In genomic region chr16:21641944-21642343, GRCm38 (mm10) we compare ENCODE assay signal across 8 mouse cellular contexts. TPM values are rescaled to one million over a fixed set of nuclear protein-coding genes. Genes with fewer than 3 reads are reported as not detected.
DNase-seq lines count a peak whose midpoint lies in the region; ATAC-seq and TF ChIP-seq lines count a peak whose summit lies in the region.

No protein-coding gene starts in this region.

- H3K36me3 ChIP-seq in forebrain, embryonic 11.5 days (ENCODE audit: control insufficient read depth, insufficient read depth, low read length) = no peaks in the 10 kb centered on the region
- H3K36me3 ChIP-seq in forebrain, embryonic 15.5 days = 0 out of 2 replicates have a peak, but pooled peaks cover 3% of the 10 kb centered on the region
- H3K36me3 ChIP-seq in kidney, postnatal 0 days (ENCODE audit: insufficient read depth, low read length) = no peaks in the 10 kb centered on the region
- H3K36me3 ChIP-seq in megakaryocyte, embryonic 14.5 days (replicated peaks; ENCODE audit: low read length) = peaks cover 76% of the 10 kb centered on the region

- TF ChIP-seq CTCF in kidney, postnatal 0 days (IDR thresholded peaks at IDR 0.05; ENCODE audit: low read depth) = no peak

- 0 out of 2 replicates have a peak overlapping the region, but pooled peaks have one; percentile 15 for H3K27ac ChIP-seq in forebrain, embryonic 11.5 days (ENCODE audit: low read depth, low read length)
- no peak overlapping the region for H3K27ac ChIP-seq in forebrain, embryonic 15.5 days (replicated peaks)
- H3K27ac ChIP-seq in kidney, postnatal 0 days = peak overlapping the region; percentile 75

- H3K4me1 ChIP-seq in forebrain, embryonic 11.5 days (replicated peaks; ENCODE audit: control insufficient read depth, insufficient read depth, low read length) = no peaks in the 10 kb centered on the region
- peaks cover 6% of the 10 kb centered on the region for H3K4me1 ChIP-seq in forebrain, embryonic 15.5 days
- peaks cover 3% of the 10 kb centered on the region; the same call in 1 of the 2 replicates for H3K4me1 ChIP-seq in kidney, postnatal 0 days (replicated peaks; ENCODE audit: insufficient read depth, low read length)
- peaks cover 75% of the 10 kb centered on the region for H3K4me1 ChIP-seq in megakaryocyte, embryonic 14.5 days

- 80% methylated on average over 3 of the region's 3 CpGs for WGBS in forebrain, embryonic 11.5 days
- WGBS in forebrain, embryonic 15.5 days = 84% methylated on average over 3 of the region's 3 CpGs
- WGBS in kidney, postnatal 0 days = 65% methylated on average over 3 of the region's 3 CpGs

- no peaks in the 10 kb centered on the region for H3K27me3 ChIP-seq in forebrain, embryonic 11.5 days (ENCODE audit: control insufficient read depth, insufficient read depth, low read length)
- no peaks in the 10 kb centered on the region for H3K27me3 ChIP-seq in forebrain, embryonic 15.5 days
- H3K27me3 ChIP-seq in kidney, postnatal 0 days (ENCODE audit: insufficient read depth, low read length) = no peaks in the 10 kb centered on the region
- H3K27me3 ChIP-seq in megakaryocyte, embryonic 14.5 days (replicated peaks) = no peaks in the 10 kb centered on the region

- no peak for ATAC-seq in forebrain, embryonic 11.5 days (replicated peaks; ENCODE audit: low FRiP score)
- no peak for ATAC-seq in forebrain, embryonic 15.5 days (replicated peaks)
- ATAC-seq in kidney, postnatal 0 days (replicated peaks; ENCODE audit: low FRiP score, low read depth) = no peak

- H3K9me3 ChIP-seq in forebrain, embryonic 11.5 days (ENCODE audit: control insufficient read depth, low read length) = no peaks in the 10 kb centered on the region
- no peaks in the 10 kb centered on the region for H3K9me3 ChIP-seq in forebrain, embryonic 15.5 days
- H3K9me3 ChIP-seq in kidney, postnatal 0 days (replicated peaks; ENCODE audit: low read length) = no peaks in the 10 kb centered on the region
- H3K9me3 ChIP-seq in megakaryocyte, embryonic 14.5 days = no peaks in the 10 kb centered on the region

- no peak overlapping the region for H3K4me3 ChIP-seq in forebrain, embryonic 11.5 days (ENCODE audit: low read depth, low read length)
- H3K4me3 ChIP-seq in forebrain, embryonic 15.5 days = no peak overlapping the region
- no peak overlapping the region for H3K4me3 ChIP-seq in kidney, postnatal 0 days (replicated peaks; ENCODE audit: low read depth, low read length)
- peak overlapping the region; percentile 64 for H3K4me3 ChIP-seq in megakaryocyte, embryonic 14.5 days (replicated peaks)

- no peak for DNase-seq in forebrain, embryonic 11.5 days (ENCODE audit: low spot score)
- DNase-seq in heart, adult 8-10 months (ENCODE audit: low spot score) = peak; percentile 71
- peak; percentile 62 for DNase-seq in kidney, postnatal 0 days (ENCODE audit: low spot score)
- DNase-seq in embryo, embryonic 9.5 days (ENCODE audit: extremely low spot score) = no peak
- no peak for DNase-seq in thymus, postnatal 14 days
- DNase-seq in thymus, postnatal 4 days = no peak

- no peak overlapping the region for H3K4me2 ChIP-seq in forebrain, embryonic 11.5 days (ENCODE audit: low read depth, low read length, severe bottlenecking)
- H3K4me2 ChIP-seq in forebrain, embryonic 15.5 days (replicated peaks) = no peak overlapping the region
- H3K4me2 ChIP-seq in kidney, postnatal 0 days (ENCODE audit: low read length) = no peak overlapping the region

- no peak overlapping the region for H3K9ac ChIP-seq in forebrain, embryonic 11.5 days (ENCODE audit: low read length)
- H3K9ac ChIP-seq in forebrain, embryonic 15.5 days (replicated peaks) = no peak overlapping the region
- no peak overlapping the region for H3K9ac ChIP-seq in kidney, postnatal 0 days (ENCODE audit: low read depth, low read length)

RNA-seq across cellular contexts. Expression of gene 2510009E07Rik, which starts 52.5 kb away (rescaled TPM):
- polyA plus RNA-seq in forebrain, embryonic 11.5 days (2014; fragmentation: Nextera tagmentation; extraction: Ambion mirVana) = 43.5 and 45.6 TPM in 2 replicates
- polyA plus RNA-seq in forebrain, embryonic 15.5 days (2015; fragmentation: Nextera tagmentation; extraction: Ambion mirVana) = 41.6 and 42.7 TPM in 2 replicates
- 10 to 100 TPM; 19.6 to 28.6 (median 24.4) TPM for total RNA-seq in heart, adult 8-10 months (2022)
- polyA plus RNA-seq in kidney, postnatal 0 days (2015; fragmentation: Nextera tagmentation; extraction: Ambion mirVana) = 13.1 and 13.6 TPM in 2 replicates
- 1.3 TPM in 1 of 2 replicates, not detected in the other for polyA plus RNA-seq in megakaryocyte, embryonic 14.5 days (2012; ENCODE audit: insufficient read depth, low replicate concordance)

Comparison
In these comparisons a context has a peak if more than half of its experiments do, and no peak if none do; other contexts are left out.
1. DNase-seq: peak in heart, adult 8-10 months (single experiment) and kidney, postnatal 0 days (single experiment); none in forebrain, embryonic 11.5 days (single experiment), embryo, embryonic 9.5 days (single experiment), thymus, postnatal 14 days (single experiment) and thymus, postnatal 4 days (single experiment).